Mouse (Mus musculus): Measurements from ENCODE around the gene Maob. TPM values are rescaled to one million over a fixed set of nuclear protein-coding genes. Genes with fewer than 3 reads are reported as not detected.

The Maob gene
- polyA plus RNA-seq, 1 experiment from 2014 or later: 4.8 TPM

DNA sequence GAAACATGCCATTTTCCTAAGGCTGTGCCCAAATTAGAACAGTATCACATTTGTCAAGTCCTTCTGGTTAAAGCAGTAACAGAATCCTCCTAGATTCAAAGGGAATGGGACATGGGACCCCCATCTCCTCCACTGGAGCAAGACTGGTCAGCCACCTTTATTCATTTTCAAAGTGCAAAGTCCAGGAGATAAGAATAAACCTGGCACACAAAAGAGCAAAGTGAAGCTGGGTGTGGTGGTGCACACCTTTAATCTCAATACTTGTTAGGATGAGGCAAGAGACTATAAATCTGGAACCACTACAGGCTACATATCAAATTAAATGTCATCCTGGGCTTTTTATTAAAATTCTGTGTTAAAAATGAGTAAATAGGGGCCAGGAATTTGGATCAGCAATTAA, 62.4 kb downstream of the Maob start:
- no peak overlapping the region for H3K9ac ChIP-seq (replicated peaks)
- H3K9me3 ChIP-seq: no peaks in the 10 kb centered on the region
- H3K4me3 ChIP-seq (replicated peaks): no peak overlapping the region
- no peak overlapping the region for H3K27ac ChIP-seq
- H3K27me3 ChIP-seq: no peaks in the 10 kb centered on the region
- no peak for ATAC-seq (ENCODE audit: insufficient number of reproducible peaks, insufficient read depth, low FRiP score, low TSS enrichment, low read depth)
- no peak overlapping the region for H3K4me2 ChIP-seq
- no peaks in the 10 kb centered on the region for H3K36me3 ChIP-seq
- H3K4me1 ChIP-seq (replicated peaks): no peaks in the 10 kb centered on the region

DNA sequence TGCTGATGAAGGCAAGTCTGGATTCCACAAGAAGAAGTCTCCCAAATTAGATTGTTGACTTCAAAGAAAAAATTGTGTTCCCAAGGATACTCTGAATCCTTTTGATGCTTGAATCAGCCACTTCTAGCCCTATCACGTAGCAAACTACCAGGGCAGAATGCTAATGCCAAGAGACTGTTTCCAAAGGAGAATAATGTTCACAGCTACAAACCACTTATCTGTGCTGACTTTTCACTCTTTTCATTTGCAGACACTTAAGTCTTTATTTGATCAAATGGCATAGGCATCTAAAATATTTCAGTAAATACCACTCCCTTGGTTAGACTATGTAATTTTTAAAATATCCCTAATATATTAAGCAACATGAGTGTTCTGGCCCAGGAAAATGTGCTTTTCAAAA, 68.2 kb downstream of the Maob start:
- no peak for ATAC-seq (ENCODE audit: insufficient number of reproducible peaks, insufficient read depth, low FRiP score, low TSS enrichment, low read depth)
- WGBS: 55% methylated on average over 1 of the region's 1 CpGs
- Histone ChIP-seq H3K9ac (replicated peaks) (no peak overlapping the region), H3K9me3 (no peaks in the 10 kb centered on the region), H3K4me3 (replicated peaks) (no peak overlapping the region), H3K36me3 (no peaks in the 10 kb centered on the region), H3K27ac (no peak overlapping the region), H3K4me2 (no peak overlapping the region), H3K4me1 (replicated peaks) (no peaks in the 10 kb centered on the region), H3K27me3 (no peaks in the 10 kb centered on the region)

DNA sequence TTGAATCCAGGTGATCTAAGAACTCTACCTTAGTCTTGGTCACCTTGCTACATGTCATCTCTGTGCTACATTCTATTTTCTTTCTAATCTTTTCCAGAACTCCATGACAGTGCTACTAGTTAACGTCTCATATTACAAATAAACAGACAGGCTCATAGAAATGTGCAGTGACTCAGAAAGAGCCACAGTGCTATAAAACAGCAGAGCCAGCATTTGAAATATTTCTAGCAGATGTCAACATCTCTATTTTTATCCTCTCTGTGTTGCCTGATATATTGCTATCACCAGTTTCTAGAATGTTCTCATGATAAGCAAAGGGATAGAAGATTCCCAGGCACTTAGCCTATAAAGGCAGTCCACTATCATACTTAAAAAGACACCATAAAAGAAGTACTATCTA, 103.1 kb downstream of the Maob start:
- ATAC-seq (ENCODE audit: insufficient number of reproducible peaks, insufficient read depth, low FRiP score, low TSS enrichment, low read depth): no peak
- H3K4me2 ChIP-seq: no peak overlapping the region
- no peaks in the 10 kb centered on the region for H3K9me3 ChIP-seq
- WGBS: 63% methylated on average over 1 of the region's 1 CpGs
- H3K36me3 ChIP-seq: no peaks in the 10 kb centered on the region
- H3K27me3 ChIP-seq: no peaks in the 10 kb centered on the region
- no peak overlapping the region for H3K9ac ChIP-seq (replicated peaks)
- H3K4me1 ChIP-seq (replicated peaks): no peaks in the 10 kb centered on the region
- no peak overlapping the region for H3K4me3 ChIP-seq (replicated peaks)
- H3K27ac ChIP-seq: no peak overlapping the region

DNA sequence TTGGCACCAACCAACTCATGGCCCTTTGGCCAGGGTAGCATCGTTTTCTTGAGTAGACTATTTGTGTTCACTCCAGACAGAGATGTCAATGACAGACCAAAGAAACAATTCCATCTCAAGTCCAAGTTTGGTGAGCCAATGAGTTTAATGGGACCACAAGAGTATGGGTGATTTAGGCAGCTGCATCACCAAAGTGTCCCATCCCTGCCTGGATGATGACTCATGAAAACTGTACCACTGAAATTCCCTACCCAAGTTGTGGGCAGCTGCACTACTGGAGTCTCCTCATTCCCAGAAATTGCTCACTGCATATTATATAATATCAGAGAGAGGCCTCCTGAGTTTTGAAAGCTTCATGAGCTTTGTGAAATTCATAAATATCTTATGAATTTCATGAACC, 111.1 kb downstream of the Maob start:
- H3K4me3 ChIP-seq (replicated peaks): no peak overlapping the region
- no peaks in the 10 kb centered on the region for H3K36me3 ChIP-seq
- H3K4me1 ChIP-seq (replicated peaks): no peaks in the 10 kb centered on the region
- H3K9ac ChIP-seq (replicated peaks): no peak overlapping the region
- no peak for ATAC-seq (ENCODE audit: insufficient number of reproducible peaks, insufficient read depth, low FRiP score, low TSS enrichment, low read depth)
- no peak overlapping the region for H3K27ac ChIP-seq
- 74% methylated on average over 1 of the region's 1 CpGs for WGBS
- no peak overlapping the region for H3K4me2 ChIP-seq
- no peaks in the 10 kb centered on the region for H3K27me3 ChIP-seq
- H3K9me3 ChIP-seq: no peaks in the 10 kb centered on the region

Other genes starting within 250 kb of the Maob start
- 12.8 TPM in 2 replicates for gene Maoa, start 197.7 kb downstream of the Maob start, polyA plus RNA-seq (2016; fragmentation: Nextera tagmentation; extraction: Ambion mirVana)
- 0.81 and 0.85 TPM in 2 replicates for gene Ndp, start 94.4 kb upstream of the Maob start, polyA plus RNA-seq (2016; fragmentation: Nextera tagmentation; extraction: Ambion mirVana)

Data from limb, embryonic 12.5 days (tissue).